Mouse (Mus musculus) cerebellum, postnatal 14 days (tissue): ENCODE measurements around the gene 4930442H23Rik.
A peak's percentile ranks its signal among the peaks of the same experiment; 100 is the strongest.

Experiments used
- DNase-seq, 2 experiments: peaks; one replicate each; pipeline ENCODE4 v3.0.0; 2021; ENCODE audit warnings: mixed read lengths in 2 of 2

4930442H23Rik gene

DNA sequence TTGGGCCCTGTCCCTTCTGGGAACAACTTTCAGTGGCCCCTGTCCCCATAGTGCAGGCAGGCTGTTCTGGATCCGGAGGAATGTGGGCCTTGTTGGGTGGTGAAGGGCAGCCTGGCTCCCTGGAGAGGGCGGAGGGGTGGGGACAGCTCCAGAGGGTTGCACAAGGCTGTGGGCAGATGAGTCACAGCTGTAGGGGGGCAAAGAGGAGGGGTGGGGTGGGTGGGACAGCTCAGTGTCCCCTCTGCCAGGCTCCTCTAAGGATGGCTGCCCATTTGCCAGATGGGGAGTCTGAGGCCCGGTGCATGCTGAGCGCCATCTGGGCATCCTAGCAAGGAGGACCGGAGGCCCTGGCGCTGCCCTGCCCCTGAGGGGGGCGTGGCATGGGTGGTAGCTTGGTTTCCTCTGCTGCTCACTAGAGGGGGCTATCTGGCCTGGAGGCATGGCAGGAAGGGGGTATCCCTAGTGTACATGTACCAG lies 40.5 kb downstream of the 4930442H23Rik start:
- peak in 1 of 2 experiments; percentile 64 for DNase-seq

DNA sequence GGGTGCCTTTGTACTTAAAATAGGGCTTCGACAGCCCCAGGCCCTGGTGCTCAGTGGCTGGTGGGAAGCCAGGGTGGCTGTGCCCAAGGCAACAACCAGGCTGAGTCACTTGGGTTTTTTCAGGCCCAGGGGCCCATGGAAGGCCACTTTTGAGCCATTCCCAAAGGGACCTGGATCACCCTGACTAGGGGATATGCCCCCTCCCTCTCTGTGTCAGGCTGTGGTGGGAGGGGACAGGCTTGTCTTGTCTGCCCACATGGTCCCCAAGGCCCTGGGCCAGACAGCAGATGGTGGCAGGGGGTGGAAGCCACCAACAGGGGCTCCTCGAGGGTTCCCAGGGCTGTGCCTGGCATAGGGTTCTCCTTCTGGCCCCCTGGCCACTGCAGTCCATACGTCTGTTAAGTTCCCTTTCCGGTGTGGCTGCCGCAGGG lies 41.1 kb downstream of the 4930442H23Rik start:
- DNase-seq, result no peak

DNA sequence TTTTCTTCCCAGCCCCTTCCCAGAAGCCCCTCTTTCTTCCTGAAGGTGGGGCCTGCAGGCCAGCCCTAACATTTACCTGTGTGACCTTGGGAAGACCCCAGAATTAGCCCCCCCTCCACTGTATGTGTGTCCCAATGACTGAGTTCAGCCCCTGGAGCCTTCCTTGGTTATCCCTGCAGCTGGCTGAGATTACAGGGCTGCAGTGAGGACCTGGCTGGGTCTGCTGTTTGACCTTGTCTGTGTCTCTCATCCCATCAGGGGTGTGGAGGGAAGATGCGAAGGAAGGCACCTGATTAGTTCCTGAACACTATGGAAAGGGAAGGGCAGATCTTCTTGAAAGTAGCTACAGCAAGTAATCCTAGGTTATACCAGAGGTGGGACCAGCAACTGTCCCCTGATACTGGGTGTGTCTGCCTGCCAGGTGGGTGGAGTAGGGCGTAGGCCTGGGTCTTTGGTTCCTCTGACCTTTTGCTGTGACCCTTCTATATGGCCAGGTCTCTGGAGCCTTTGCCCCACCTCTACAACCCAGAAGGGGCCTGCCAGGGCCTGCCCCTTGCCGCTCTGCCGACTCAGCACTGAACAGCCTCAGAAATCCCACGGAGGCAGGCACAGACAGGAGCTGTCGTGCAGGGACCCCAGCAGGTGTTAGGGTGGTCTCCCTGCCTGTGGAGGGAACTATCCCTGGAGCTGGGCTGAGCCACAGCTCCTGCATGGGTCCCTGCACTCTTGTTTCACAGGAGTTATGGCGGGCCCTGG lies 42.0 kb downstream of the 4930442H23Rik start:
- DNase-seq, result no peak

DNA sequence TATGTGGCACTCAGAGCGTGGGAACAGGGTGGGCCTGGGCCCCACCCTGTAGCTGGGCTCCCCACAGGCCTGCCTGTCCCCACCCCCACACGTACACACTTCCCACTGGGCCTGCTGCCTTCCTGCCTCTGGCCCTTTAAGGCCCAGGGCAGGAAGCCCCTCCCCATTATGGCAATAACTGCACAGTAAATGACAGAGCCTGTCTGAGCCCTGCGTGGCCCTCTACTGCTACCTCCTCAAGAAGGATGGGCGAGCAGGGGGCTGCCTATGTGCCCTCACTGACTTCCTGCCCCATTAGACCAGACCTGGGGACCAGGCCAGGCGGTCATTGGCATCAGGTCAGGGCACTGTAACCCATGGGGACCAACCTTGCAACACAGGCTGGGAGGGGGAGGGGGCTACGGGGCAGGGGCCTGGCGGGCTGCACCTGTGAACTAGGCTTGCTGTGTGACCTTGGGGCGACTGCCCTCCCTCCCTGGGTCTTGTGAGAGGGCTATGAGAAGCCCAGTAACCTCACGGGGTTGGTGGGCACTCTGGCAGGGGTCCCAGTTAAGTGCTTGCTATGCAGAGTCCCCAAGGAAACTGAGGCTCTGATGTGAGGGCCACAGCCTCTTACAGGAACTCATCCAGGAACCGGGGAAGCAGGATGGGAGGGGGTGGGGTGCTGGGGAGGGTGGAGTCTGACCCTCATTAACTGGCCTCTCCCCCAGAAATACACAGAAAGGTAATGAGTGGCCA lies 42.8 kb downstream of the 4930442H23Rik start:
- DNase-seq, result no peak

DNA sequence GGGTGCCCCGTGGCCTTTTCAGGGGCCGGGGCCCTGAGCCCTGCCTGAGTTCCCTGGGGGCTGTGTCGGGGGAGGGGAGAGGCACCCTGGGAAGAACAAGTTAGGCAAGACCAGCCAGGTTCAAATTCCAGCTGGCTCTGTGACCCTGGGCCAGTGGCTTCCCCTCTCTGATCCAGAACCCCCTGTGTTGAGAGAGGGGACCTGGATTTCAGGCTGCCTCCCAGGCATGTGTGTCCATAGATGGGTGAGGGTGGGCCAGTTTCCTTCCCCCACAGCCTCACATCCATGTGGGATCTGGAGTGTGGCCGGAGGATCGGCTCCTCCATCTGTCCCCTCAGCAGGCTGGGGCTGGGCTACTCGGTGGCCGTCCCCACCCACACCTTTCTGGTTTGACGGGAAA lies 43.6 kb downstream of the 4930442H23Rik start:
- peak; percentile 75 to 82 for DNase-seq

DNA sequence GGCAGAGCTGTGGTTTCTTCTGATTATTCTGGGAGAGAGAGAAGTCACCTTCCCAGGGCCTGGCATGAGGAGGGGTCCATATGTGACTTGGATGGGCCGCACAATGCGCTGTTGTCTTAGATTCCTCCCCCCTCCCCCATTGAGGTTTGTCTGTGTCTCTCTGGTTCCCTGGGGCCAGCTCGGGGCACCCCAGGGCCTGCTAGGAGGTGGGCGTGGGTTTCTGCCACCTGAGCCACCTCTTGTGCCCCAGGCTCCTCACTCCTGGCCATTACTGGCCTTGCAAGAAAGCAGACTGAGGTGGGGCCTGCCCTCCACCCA lies 44.2 kb downstream of the 4930442H23Rik start:
- no peak for DNase-seq

DNA sequence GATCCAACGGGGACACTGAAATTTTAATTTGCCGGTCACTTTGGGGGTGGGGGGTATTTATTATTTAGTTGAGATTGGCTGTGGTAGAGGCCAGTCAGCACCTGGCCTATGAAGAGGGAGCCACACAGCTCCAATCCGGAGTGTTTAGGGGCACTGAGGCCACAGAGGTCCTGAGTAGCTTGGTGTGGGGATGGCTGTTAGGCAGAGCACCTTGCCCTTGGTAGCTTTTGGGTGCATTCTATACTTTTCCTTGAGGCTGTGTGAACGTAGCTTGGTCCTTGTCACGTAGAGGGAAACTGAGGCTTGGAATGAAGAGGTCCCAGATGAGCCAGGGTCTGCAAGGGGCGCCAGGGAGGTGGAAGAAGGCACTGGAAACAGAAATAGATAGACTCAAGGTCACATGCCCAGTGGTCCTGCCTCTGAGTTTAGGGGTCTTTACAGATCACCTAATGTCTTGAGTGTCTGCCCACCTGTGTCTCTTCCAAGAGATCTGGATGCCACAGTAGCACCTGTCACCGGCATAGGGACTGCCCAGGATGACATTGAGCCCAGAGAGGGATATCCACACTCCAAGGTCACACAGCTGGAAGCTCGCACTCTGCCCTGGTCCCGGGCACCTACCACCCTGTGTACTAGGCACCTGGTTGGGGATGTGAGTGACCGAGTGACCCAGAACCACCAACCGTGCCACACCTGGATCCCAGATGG lies 44.7 kb downstream of the 4930442H23Rik start:
- no peak for DNase-seq

DNA sequence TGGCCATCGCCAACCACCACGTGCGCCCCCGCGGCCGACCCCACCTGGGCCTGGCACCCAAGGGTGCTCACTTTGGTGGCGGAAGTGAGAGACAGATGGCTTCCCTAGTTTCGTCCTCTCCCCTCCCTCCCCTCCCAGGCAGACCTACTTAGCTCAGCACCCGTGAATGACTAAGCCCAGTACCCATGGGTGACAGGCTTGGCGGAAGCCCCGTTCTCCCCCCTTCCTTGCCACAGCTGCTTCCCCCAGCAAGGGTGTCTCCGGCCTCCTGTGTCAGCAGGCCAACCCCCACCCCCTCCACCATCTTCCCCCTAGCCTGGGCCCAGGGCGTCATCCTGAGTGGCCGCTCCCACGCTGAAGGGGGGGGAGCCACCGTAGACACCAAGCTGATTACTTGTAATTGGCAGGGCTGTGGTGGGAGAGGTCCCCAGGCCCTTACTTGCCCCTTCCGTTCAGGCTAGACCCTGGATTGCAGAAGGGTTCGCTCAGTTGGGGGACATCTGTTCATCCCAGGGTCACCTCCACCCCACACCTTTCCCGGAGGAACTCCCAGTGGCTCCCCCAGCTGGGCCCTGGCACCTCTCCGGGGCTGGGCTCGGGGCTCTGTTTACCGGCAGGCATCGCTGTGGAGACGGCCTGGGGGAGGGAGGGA lies 45.4 kb downstream of the 4930442H23Rik start:
- peak; percentile 72 to 74 for DNase-seq

DNA sequence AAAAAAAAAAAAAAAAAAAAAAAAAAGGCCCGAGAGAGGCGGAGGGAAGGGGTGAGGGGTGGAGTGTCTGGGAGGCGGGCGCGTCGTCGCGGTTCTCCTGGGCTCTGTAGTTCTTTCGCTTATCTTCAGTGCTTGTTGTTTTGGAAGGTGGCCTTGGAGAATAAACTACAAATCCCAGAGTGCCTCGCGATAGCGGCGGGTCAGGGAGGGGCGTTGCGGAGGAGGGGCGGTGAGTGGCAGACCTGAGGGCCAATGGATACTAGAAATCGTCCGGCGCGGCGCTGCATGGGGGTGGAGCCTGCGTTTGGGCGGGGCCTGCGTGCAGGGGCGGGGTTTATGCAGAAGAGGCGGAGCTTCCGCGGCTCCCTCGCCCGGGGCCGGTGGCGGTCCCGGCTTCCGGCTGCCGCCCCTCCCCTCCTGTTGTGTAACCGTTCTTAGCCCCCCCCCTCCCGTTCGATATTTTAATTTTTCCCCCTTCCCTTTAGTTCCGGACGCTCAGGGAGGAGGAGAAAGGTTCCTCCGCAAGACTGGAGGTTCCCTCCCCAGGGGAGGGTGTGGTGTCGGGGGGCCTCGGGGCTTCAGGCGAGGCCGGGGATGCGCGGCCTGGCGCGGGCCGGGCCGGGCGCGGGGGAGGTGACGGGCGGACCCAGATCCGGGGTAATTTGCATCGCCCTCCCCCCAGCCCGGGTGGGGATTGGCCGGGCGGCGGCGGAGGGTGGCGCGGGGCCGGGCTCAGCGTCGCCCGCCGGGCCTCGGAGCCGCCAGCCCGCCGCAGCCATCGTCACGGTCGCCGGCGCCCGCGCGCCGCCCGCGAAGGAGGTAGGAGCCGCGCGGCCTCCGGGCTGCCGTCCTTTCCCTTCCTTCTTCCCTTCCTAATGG lies 46.2 kb downstream of the 4930442H23Rik start:
- DNase-seq, result peak; percentile 100

DNA sequence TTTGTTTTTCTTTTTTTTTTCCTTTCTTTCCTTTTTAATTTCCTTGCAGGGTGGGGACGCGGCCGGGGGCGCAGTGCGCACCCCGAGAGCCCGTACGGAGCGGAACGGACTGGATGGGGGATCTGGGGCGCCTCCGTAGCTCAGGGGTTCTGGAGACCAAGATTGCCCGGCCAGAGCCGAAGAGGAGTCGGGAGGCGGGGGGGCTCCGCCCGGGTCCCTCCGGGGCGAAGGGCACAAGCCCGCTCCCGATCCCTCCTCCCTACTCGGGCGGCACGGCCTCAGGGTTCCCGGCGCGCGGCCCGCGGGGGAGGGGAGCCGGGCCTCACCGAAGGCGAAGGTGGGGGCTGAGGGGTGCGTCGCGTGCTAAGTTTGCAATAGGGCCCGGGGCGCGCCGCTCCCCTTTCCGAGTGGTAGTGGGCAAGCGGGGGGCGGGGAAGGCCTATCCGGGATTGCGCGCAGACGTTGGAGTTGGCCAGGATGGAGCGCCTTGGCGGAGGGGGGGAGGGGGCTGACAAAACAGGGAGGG lies 46.9 kb downstream of the 4930442H23Rik start:
- peak; percentile 88 to 93 for DNase-seq

DNA sequence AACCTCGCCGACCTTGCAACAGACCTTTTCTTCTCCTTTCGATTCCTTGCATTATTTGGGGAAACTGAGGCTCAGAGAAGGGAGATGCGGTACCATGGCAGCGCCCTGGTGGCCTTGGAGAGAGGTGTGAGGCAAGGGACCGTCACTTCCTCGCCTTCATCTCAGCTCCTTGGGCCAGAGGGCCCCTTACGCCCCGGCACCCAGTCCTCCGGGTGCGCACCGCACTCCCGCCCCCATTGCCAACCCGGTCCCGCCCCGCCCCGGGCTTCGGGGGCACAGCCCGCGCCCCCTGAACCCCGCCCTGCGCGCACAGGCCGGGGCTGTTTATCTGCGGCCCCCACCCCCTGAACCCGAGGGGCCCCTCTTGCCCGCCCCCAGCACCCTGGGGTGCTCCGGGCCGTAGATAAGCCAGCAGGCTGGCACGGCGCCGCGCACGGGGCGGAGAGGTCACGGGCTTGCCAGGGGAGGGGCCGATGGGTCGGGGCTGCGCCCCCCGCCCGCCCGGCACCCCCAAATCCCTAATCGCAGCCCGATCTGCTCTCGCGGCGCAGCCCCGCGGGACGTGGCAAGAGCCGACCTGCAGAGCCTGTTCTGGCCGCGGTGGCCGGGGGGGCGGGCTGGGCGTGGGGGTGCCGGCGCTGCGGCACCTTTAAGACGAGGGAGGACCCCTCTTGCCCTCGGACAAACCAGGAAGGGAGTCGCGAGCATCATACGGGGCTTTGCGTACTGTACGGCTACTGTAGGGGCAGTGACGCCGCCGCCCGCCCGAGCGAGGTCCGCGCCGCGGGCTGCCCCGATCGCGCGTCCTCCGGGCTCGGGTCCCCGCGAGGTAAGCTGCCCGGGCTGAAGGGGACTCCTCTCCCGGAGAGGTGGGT lies 47.6 kb downstream of the 4930442H23Rik start:
- peak; percentile 84 to 85 for DNase-seq

DNA sequence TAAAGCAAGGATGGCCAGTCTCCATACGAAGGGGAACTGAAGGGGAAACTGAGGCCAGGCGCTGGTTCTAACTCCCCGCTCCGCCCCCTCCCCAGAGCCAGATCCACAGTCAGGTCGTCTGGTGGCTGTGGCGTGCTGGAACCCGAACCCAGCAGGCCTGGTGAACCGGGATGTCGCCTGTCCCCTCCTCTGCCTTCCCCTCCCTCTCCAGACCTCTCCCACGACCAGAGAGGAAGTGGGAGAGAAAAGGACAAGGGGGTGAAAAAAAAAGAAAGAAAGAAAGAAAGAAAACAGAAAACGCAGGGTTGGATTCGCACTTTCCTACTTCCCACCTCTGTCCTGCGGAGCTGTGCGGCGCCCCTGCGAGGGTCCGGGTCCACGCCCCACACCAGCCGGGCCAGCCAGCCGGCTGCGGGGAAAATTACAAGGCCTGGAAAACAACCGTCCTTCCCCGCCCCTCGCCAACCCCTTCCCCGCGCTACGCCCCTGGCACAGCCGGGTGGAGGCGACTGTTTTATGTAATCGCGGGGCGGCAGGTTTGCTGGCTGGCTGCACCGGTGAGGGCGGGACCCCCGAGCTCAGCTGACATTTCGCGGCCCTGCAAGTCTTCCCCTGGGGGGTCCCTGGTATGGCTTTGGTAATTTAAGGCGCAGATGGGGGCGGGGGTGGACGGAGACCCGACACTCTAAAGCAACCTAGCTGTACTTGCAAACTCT lies 48.5 kb downstream of the 4930442H23Rik start, which contains the start of gene Zbtb7a:
Zbtb7a (plus strand) TSS at position 255 of the 716 bp plus-strand sequence.
- DNase-seq, result peak; percentile 62 to 65

DNA sequence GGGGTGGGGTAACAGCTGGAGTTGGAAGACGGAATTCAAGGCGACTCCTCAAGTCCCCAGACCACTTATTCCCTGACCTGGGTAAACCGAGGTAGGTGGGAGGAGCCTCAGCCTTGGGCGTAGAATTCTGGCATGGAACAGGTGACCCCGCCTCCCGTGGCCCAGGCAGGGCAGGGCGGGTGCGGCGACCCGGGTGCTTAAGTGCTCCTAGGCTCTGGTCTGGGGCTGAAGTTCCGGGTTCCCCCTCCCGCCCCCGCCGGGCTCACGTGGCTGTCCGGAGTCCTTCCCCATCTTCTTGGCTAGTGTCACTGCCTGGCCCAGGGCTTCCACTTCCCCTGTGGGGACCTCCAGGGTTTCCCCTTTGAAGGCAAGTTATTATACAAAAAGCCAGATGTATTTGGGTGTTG lies 49.5 kb downstream of the 4930442H23Rik start:
- DNase-seq, result no peak
